Mouse (Mus musculus) ES-E14 (cell line): ENCODE measurements around the gene Baz2b.
"Not testable (repeated sequence)": the region's sequence is repeated elsewhere in the genome, so short reads cannot be mapped to it uniquely, and the experiment has no call there.

Experiments
- ZC3H11A ChIP-seq: IDR thresholded peaks from 2 replicates; pipeline ENCODE4 v1.6.1; 2012; ENCODE audit warnings: low read depth, mild to moderate bottlenecking, inconsistent platforms, low read length, borderline replicate concordance
- ZNF384 ChIP-seq: IDR thresholded peaks from 2 replicates; pipeline ENCODE4 v1.6.1; 2012; ENCODE audit warnings: low read depth, low read length, inconsistent platforms

DNA sequence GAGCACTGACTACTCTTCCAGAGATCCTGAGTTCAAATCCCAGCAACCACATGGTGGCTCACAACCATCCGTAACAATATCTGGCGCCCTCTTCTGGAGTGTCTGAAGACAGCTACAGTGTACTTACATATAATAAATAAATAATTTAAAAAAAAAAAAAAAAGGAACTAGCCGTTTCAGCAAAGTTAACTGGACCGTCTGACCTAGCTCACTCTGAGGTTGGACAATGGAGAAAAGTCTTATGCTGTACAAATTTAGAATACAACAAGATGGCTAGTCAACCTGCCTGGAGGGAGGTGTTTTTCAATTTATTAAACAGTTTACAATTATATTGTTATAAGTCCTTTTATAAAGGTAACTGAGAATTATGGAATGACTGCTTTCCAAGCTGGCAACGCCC is 357.8 kb downstream of the Baz2b start:
- not testable (repeated sequence) for TF ChIP-seq ZNF384, ZC3H11A
